Mouse (Mus musculus) cortical plate, adult 2 months (tissue): ENCODE data around the gene Gm9918. TPM values are rescaled to one million over a fixed set of nuclear protein-coding genes. Genes with fewer than 3 reads are reported as not detected.
A peak's percentile ranks its signal among the peaks of the same experiment; 100 is the strongest.

Experiments used
- H3K27ac ChIP-seq: fragments of 200-500 bp; 2 replicates; pipeline ENCODE4 v1.5.1; 2012; ENCODE audit warnings: low read length, control low read depth, inconsistent platforms; ENCODE audit not compliant: insufficient read depth
- H3K4me1 ChIP-seq: fragments of 200-500 bp; 2 replicates; pipeline ENCODE4 v1.6.1; 2011; ENCODE audit warnings: low read length; ENCODE audit not compliant: control insufficient read depth, insufficient read depth
- H3K4me3 ChIP-seq: fragments of 200-500 bp; 2 replicates; pipeline ENCODE4 v1.5.1; 2011; ENCODE audit warnings: mild to moderate bottlenecking, low read length, control low read depth; ENCODE audit not compliant: insufficient read depth
- CTCF ChIP-seq: fragments of 200-500 bp; IDR thresholded peaks from 2 replicates; pipeline ENCODE4 v1.5.1; 2011; ENCODE audit warnings: mild to moderate bottlenecking, control low read depth, low read length; ENCODE audit not compliant: insufficient read depth; ENCODE audit errors: extremely low read depth
- POLR2A ChIP-seq: fragments of 200-500 bp; IDR thresholded peaks from 2 replicates; pipeline ENCODE4 v1.6.1; 2011; ENCODE audit warnings: mild to moderate bottlenecking, low read length, control low read depth; ENCODE audit not compliant: insufficient read depth; ENCODE audit errors: extremely low read depth
- polyA plus RNA-seq: library from polyadenylated mRNA; depleted of rRNA; stranded (reverse); fragments of >200 nt; gene quantifications from 2 replicates; pipeline ENCODE4 v1.2.3, GENCODE M21; 2012

Gm9918 gene
- polyA plus RNA-seq, 1 experiment: 0.04 TPM

- Histone ChIP-seq H3K4me3 (peak overlapping the region; percentile 65; the same call in 1 of the 2 replicates), H3K4me1 (peaks cover 6% of the 10 kb centered on the region), H3K27ac (no peak overlapping the region)
- TF ChIP-seq CTCF: no peak
- TF ChIP-seq POLR2A: no peak
Measured at GRCm38 (mm10) chr15:102255547-102256255, 14.7 kb upstream of the Gm9918 start.

- peak overlapping the region; percentile 75 for H3K27ac ChIP-seq
- peak overlapping the region; percentile 65 for H3K4me3 ChIP-seq
- no peak for TF ChIP-seq POLR2A
- no peak for TF ChIP-seq CTCF
- H3K4me1 ChIP-seq: peaks cover 6% of the 10 kb centered on the region
Measured at GRCm38 (mm10) chr15:102256431-102257201, 13.7 kb upstream of the Gm9918 start.

- TF ChIP-seq CTCF (no peak), POLR2A (no peak)
Measured at GRCm38 (mm10) chr15:102257202-102258075, 12.9 kb upstream of the Gm9918 start, which contains the start of gene Rarg. TSS of gene Rarg (minus strand) at chr15:102257517.

GRCm38 (mm10) chr15:102258076-102258470 lies 12.3 kb upstream of the Gm9918 start:
- Histone ChIP-seq H3K4me1 (peaks cover 6% of the 10 kb centered on the region), H3K4me3 (peak overlapping the region; percentile 65; the same call in 1 of the 2 replicates), H3K27ac (no peak overlapping the region)
- TF ChIP-seq POLR2A (no peak; the same call in 1 of the 2 replicates), CTCF (no peak)

More at GRCm38 (mm10) chr15:102257202-102258075, 12.9 kb upstream of the Gm9918 start, which contains the start of gene Rarg:
- Histone ChIP-seq H3K27ac (peak within 1 kb of the TSS; percentile 75), H3K4me1 (peaks cover 6% of the 10 kb centered on the region), H3K4me3 (peak within 1 kb of the TSS; percentile 65)

- no peak overlapping the region for H3K4me3 ChIP-seq
- H3K27ac ChIP-seq: no peak overlapping the region
- TF ChIP-seq CTCF (no peak), POLR2A (no peak)
- H3K4me1 ChIP-seq: peaks cover 6% of the 10 kb centered on the region
Measured at GRCm38 (mm10) chr15:102258581-102259253, 11.6 kb upstream of the Gm9918 start.

GRCm38 (mm10) chr15:102262582-102262981 lies 7.8 kb upstream of the Gm9918 start:
- Histone ChIP-seq H3K4me1 (peaks cover 4% of the 10 kb centered on the region), H3K27ac (no peak overlapping the region), H3K4me3 (no peak overlapping the region)
- TF ChIP-seq CTCF (no peak), POLR2A (no peak)

- no peak overlapping the region for H3K4me3 ChIP-seq
- peaks cover 3% of the 10 kb centered on the region; the same call in 1 of the 2 replicates for H3K4me1 ChIP-seq
- TF ChIP-seq CTCF (no peak), POLR2A (no peak)
- no peak overlapping the region for H3K27ac ChIP-seq
Measured at GRCm38 (mm10) chr15:102263037-102263436, 7.3 kb upstream of the Gm9918 start.

GRCm38 (mm10) chr15:102265548-102265947 lies 4.8 kb upstream of the Gm9918 start:
- TF ChIP-seq CTCF: no peak
- TF ChIP-seq POLR2A: no peak
- Histone ChIP-seq H3K4me1 (no peaks in the 10 kb centered on the region), H3K4me3 (no peak overlapping the region), H3K27ac (no peak overlapping the region)

- Histone ChIP-seq H3K4me1 (no peaks in the 10 kb centered on the region), H3K27ac (no peak overlapping the region), H3K4me3 (no peak overlapping the region)
- TF ChIP-seq CTCF: no peak
- TF ChIP-seq POLR2A: no peak
Measured at GRCm38 (mm10) chr15:102271441-102271840, 1.1 kb downstream of the Gm9918 start.
